Mouse (Mus musculus) cerebellum, adult 2 months (tissue): ENCODE measurements around the gene Atxn3. TPM values are rescaled to one million over a fixed set of nuclear protein-coding genes. Genes with fewer than 3 reads are reported as not detected.

Experiments
- DNase-seq, 2 experiments: peaks; one replicate each; pipeline ENCODE4 v3.0.0; 2021
- H3K27ac ChIP-seq: fragments of 200-500 bp; 2 replicates; pipeline ENCODE4 v1.5.1; 2012; ENCODE audit warnings: low read length, control low read depth, inconsistent platforms; ENCODE audit not compliant: insufficient read depth
- H3K27me3 ChIP-seq: fragments of 200-500 bp; 2 replicates; pipeline ENCODE4 v1.6.1; 2012; ENCODE audit warnings: inconsistent platforms, mild to moderate bottlenecking, low read length, moderate library complexity; ENCODE audit not compliant: control insufficient read depth, insufficient read depth
- H3K4me1 ChIP-seq: fragments of 200-500 bp; 2 replicates; pipeline ENCODE4 v1.6.1; 2011; ENCODE audit warnings: low read length; ENCODE audit not compliant: control insufficient read depth, insufficient read depth
- H3K4me3 ChIP-seq: fragments of 200-500 bp; replicated peaks from 2 replicates; pipeline ENCODE3; 2011; ENCODE audit warnings: mild to moderate bottlenecking, low read depth, low read length, control low read depth; ENCODE audit not compliant: insufficient read depth
- CTCF ChIP-seq: fragments of 200-500 bp; IDR thresholded peaks from 2 replicates; pipeline ENCODE4 v1.5.1; 2011; ENCODE audit warnings: low read depth, mild to moderate bottlenecking, control low read depth, low read length, moderate library complexity, borderline replicate concordance; ENCODE audit not compliant: insufficient read depth
- POLR2A ChIP-seq: fragments of 200-500 bp; IDR thresholded peaks from 2 replicates; pipeline ENCODE4 v1.6.1; 2011; ENCODE audit warnings: low read length, control low read depth, borderline replicate concordance; ENCODE audit not compliant: insufficient read depth
- WGBS: fragments of 180-500 bp; shearing (Covaris S2); methylation state at CpG from one replicate; pipeline ENCODE4 v1.1.7; 2018; 5-methylcytosine and 5-hydroxymethylcytosine counted together
- polyA plus RNA-seq: library from polyadenylated mRNA; depleted of rRNA; stranded (reverse); fragments of >200 nt; gene quantifications from 2 replicates; pipeline ENCODE4 v1.2.3, GENCODE M21; 2012

Gene Atxn3
- polyA plus RNA-seq, 1 experiment = 13.3 TPM

GRCm38 (mm10) chr12:101899671-101900245 is 58.3 kb downstream of the Atxn3 start:
- Histone ChIP-seq H3K27me3 (no peaks in the 10 kb centered on the region), H3K4me1 (no peaks in the 10 kb centered on the region), H3K27ac (no peak overlapping the region), H3K4me3 (no peak overlapping the region)
- WGBS = 95% methylated on average over 2 of the region's 2 CpGs
- TF ChIP-seq POLR2A (no peak), CTCF (no peak)
- DNase-seq = no peak

GRCm38 (mm10) chr12:101898966-101899365 is 59.1 kb downstream of the Atxn3 start:
- 95% methylated on average over 8 of the region's 8 CpGs for WGBS
- no peaks in the 10 kb centered on the region for H3K4me1 ChIP-seq
- no peak overlapping the region for H3K27ac ChIP-seq
- no peaks in the 10 kb centered on the region for H3K27me3 ChIP-seq
- H3K4me3 ChIP-seq = no peak overlapping the region
- TF ChIP-seq CTCF (no peak), POLR2A (no peak)
- DNase-seq = no peak

GRCm38 (mm10) chr12:101897113-101897512 is 60.9 kb downstream of the Atxn3 start:
- TF ChIP-seq CTCF (no peak), POLR2A (no peak)
- Histone ChIP-seq H3K27me3 (no peaks in the 10 kb centered on the region), H3K27ac (no peak overlapping the region), H3K4me3 (no peak overlapping the region), H3K4me1 (no peaks in the 10 kb centered on the region)
- 80% methylated on average over 7 of the region's 7 CpGs for WGBS
- DNase-seq = no peak

GRCm38 (mm10) chr12:101893296-101893695 is 64.8 kb downstream of the Atxn3 start:
- DNase-seq = no peak
- no peak overlapping the region for H3K27ac ChIP-seq
- no peak overlapping the region for H3K4me3 ChIP-seq
- no peaks in the 10 kb centered on the region for H3K27me3 ChIP-seq
- 86% methylated on average over 8 of the region's 8 CpGs for WGBS
- H3K4me1 ChIP-seq = no peaks in the 10 kb centered on the region
- TF ChIP-seq POLR2A = no peak
- TF ChIP-seq CTCF = no peak

- Histone ChIP-seq H3K27me3 (no peaks in the 10 kb centered on the region), H3K4me3 (no peak overlapping the region), H3K27ac (no peak overlapping the region), H3K4me1 (no peaks in the 10 kb centered on the region)
- TF ChIP-seq POLR2A = no peak
- DNase-seq = no peak
- 93% methylated on average over 2 of the region's 2 CpGs for WGBS
Observed at GRCm38 (mm10) chr12:101892832-101893231, 65.2 kb downstream of the Atxn3 start.

GRCm38 (mm10) chr12:101891066-101891465 is 67.0 kb downstream of the Atxn3 start:
- no peak for TF ChIP-seq POLR2A
- TF ChIP-seq CTCF = no peak
- Histone ChIP-seq H3K27me3 (no peaks in the 10 kb centered on the region), H3K4me1 (no peaks in the 10 kb centered on the region), H3K27ac (no peak overlapping the region), H3K4me3 (no peak overlapping the region)
- DNase-seq = no peak
- 59% methylated on average over 5 of the region's 5 CpGs for WGBS

GRCm38 (mm10) chr12:101889351-101889750 is 68.7 kb downstream of the Atxn3 start:
- no peaks in the 10 kb centered on the region for H3K27me3 ChIP-seq
- H3K27ac ChIP-seq = no peak overlapping the region
- no peaks in the 10 kb centered on the region for H3K4me1 ChIP-seq
- TF ChIP-seq CTCF (no peak), POLR2A (no peak)
- WGBS = 96% methylated on average over 3 of the region's 3 CpGs
- no peak overlapping the region for H3K4me3 ChIP-seq
- DNase-seq = no peak

- Histone ChIP-seq H3K4me3 (no peak overlapping the region), H3K4me1 (no peaks in the 10 kb centered on the region)
- TF ChIP-seq CTCF (no peak), POLR2A (no peak)
Observed at GRCm38 (mm10) chr12:101888312-101888711, 69.7 kb downstream of the Atxn3 start.

More at GRCm38 (mm10) chr12:101888312-101888711, 69.7 kb downstream of the Atxn3 start:
- Histone ChIP-seq H3K27me3 (no peaks in the 10 kb centered on the region), H3K27ac (no peak overlapping the region)
- WGBS = 98% methylated on average over 2 of the region's 2 CpGs
- DNase-seq = no peak
